Mouse (Mus musculus) mouse trophoblast stem cell (cell line): Measurements from ENCODE around the gene Txk.

Experiments used
- in situ Hi-C, 2 experiments: fragments of 300-500 bp; cut with MseI, MboI; formaldehyde crosslinking; loops; 2 replicates in 1 of 2; 3 replicates in 1 of 2; pipeline ENCODE4 v1.15.1; 2025

Gene Txk

DNA sequence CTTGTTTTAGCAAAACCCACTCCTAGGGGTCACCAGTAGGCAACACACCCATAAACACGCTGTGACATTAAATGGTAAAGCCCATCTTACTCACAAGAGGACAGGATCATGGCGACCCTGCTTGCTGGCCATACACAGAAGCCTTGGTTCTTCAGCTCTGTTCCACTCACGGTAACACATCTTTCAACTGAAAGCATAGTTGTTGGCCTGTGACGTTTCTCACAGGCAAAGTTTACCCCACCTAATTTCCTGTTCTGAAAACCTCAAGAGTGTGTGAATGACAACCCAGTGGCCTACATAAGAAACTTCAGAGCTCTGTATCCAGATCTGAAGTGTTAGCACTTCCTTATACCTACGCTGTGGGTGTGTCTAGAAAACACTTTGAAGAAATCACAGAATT is at the start of gene Txk:
Gene Txk, minus strand, starts transcription at position 193 of the 400 bp plus-strand sequence.
- in situ Hi-C loops: no loop called here

DNA sequence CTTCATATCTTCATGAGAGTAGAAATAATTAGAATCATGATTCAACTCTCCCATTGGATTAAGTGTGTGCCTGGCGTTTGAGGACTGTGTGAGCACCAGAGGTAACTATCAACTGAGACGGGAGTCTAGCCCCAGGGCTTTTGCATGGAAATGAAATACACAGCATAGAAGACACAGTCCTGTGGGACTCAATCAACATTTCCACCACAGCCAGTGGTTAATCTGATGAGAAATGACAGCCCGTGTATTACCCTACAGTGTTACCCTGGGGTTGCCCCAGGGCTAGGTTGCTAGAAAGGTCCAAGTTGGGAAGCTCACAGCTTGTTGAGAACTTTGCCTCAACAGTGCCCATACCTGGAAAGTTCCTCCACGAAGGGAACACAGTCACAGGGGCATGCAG is 46.0 kb upstream of the Txk start:
- in situ Hi-C loops: no loop called here

DNA sequence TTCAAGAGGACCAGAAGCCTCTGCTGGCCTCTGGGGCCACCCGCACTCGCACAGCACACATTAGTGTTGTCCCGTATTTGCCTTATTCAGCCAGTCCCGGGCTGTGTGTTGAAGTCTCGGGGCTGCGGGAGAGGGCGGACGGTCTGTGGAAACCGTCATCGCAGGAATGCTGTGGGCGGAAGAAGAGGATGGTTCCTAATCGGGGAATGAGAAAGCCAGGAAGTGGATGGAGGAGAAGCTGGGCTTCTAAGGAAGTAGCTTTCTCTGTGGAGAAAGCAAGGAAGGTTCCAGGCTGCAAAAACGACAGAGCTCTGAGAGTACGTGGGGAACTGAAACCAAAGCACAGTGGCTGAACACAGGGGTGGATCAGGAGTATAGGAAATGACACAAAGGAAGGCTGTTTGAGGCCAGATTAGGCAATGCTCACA is 43.6 kb upstream of the Txk start:
- in situ Hi-C loops: no loop called here

DNA sequence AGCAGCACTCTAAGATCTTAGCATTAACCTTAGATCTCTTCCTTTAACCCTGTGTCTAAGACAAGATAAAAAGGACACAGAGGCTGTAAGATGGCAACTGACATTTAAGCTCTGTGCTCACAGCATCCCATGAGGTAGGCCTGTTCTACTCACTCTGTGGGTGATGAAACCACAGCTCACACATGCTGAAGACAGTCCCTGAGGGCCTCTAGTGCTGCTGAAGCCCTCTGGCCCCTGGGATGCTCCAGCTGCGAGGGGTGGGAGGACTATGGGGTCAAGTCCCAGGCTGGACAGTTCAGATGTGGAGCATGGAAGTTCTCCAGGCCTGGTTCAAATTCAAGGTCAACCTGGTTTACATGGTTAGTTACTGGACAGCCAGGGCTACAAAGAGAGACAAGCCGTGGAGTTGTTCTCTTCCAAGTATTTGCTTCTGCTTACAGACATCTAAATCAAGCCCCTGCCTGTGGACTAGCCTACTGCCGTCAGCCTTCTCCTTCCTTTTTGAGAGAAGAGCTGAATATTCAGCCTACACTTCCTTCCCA is 40.8 kb upstream of the Txk start:
- in situ Hi-C loops: no loop called here

DNA sequence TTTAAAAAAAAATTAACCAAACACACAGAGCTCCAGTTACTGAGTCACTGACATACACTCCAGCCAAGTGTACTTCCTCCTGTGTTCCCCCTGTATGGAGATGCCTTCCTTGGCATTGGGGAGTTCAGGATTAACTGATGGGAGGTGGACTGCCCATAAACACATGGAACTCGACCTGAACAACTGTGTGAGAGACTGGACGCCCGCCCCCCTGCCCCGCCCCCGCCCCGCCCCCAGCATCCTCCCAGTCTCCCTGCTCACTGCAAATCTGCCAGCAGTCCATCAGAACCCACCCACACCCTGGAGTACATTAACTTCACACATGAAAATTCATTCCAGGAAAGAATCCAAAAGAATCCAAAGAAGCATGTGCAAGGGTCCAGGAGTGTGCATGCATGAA is 39.2 kb upstream of the Txk start:
- in situ Hi-C loops: no loop called here

DNA sequence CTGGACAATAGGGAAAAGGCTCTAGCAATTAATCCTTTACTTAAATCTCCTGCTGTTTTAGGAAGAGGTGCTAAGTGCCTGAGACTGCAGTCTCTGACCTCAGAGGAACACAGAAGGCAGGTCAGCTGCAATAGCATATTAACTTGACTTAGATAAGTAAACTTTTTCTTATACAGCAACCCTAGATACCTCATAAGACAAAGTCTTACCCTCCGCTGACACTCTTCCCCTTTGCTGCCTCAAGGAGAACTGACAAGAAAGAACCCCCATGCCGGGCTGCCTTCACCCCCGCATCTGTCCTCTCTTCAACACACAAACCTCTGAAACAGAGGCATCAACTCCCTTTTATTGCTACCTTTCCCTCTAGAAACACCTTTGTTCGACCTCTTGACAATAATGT is 38.8 kb upstream of the Txk start:
- in situ Hi-C loops: no loop called here

DNA sequence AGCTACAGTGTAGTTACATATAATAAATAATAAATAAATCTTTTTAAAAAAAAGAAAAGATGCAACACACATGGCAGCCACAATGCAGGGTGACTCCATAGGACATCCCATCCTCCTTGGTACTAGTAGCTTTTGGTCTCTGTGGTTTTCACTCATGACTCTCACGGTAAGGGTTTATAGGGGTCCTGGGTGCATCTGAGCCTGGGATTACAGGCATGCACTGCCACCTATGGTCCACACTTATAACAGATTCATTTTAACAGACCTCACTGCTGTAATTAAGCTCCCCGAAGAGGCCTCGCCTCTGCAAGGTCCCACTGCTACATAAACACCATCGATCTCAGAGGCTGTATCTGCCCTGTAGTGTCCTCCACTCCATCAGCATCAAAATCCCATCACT is 32.9 kb upstream of the Txk start:
- in situ Hi-C loops: no loop called here

DNA sequence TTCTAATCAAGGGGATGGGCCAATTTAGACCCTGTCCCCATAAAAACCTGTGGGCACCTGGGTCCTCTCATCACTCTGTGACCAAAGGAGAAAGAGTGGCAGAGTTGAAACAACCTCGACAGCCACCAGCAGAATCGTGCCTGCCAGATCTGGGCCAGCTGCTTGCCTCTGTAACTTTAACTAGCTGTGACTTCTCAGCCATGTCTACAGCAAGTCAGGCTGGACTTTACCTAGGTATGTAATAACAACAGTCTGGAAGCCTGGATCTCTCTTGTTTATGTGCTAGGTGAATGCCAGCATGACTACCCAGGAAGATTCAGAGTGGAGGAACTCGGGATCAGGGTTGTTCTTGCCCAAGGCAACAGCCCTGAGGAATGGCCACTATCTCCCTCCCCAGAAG is 32.1 kb upstream of the Txk start:
- in situ Hi-C loops: no loop called here

DNA sequence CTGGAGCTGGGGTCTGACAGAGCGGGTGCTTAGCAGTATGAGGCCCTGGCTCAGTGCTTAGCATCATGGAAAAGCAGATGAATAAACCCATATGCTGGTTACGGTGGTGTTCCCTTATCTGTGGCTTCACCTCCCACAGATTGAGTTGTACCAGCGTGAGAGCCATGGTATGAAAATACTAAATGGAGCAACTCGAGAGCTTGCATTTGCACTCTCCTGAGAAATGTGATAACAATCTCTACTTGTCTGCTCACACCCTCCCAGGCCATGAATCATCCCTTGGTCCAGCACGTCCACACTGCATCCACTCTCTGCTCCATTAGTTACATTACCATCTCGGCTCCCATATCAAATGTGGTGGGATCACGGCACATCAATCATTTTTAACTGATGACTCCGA is 31.4 kb upstream of the Txk start:
- in situ Hi-C loops: no loop called here

DNA sequence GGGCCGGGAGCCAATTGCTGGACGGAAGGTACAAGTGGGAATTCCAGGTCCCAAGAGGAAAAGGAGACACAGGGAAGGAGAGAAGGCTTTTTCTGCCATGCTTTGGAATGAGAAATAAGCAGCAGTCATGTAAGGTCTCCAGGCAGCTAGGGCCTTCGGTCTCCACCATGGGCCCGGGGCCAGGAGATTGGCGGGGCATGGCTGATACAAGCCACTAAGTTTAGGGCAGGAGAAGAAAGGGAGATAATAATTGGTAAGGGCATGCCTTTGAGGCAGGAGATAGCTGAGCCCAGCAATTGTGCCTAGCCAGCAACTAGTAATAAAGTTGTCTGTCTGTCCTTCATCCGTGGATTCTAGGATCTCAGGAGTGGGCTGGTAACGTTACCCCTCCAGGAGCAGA is 30.5 kb upstream of the Txk start:
- in situ Hi-C loops: no loop called here

DNA sequence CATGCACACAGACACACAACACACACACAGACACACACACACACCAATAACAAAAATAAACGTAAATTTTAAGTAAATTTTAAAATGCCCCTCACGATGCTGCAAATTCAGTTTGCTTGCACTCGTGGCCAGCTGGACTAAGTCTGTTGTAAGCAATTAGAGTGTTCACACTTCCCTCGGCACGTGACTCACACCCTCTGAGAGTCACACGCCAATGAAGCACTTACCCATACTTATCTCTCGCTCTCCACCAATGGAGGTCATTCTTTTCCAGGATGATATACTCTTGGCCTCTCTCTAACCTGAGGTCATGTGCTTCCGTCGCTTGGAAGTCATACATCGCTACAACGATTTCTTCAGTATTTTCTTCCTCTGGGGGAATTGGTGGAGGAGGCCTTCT is 29.2 kb upstream of the Txk start:
- in situ Hi-C loops: no loop called here

DNA sequence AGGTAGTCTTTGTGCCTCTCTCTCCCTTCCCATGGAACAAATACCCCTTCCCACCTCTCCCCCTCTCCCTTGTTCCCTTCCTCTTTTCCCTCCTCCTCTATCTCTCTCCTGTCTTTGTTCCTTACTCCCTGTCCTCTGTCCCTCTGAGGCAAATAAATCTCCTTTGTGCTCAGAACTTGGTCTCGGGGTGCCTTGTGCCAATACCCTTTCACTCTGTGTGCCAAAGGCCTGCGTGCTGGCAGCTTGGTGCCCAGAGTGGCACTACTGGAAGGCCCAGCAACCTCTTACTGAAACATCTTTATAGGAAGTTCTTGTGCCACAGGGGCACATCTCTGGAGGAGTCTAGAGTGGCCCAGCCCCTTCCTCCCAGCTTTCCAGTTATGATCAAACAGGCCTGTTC is 24.0 kb upstream of the Txk start:
- in situ Hi-C loops: no loop called here

DNA sequence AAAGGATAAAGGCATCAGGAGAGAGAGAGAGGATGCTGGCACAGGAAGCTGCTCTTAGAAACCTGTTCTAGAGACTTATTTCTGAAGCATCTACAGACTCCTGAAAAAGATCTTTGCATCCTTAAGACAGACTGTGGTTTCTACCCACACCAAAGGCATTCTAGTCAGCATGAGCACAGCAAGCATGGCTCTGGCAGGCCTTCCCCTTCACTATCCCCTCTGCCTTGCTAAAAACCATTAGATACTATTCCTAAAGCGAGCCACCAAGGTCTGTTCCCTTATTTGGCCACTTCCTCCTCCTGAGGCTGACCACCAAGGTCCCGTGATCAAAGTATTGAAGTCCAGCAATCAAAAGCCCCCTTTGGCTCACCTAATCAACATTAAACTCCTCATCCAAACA is 23.6 kb upstream of the Txk start:
- in situ Hi-C loops: no loop called here

DNA sequence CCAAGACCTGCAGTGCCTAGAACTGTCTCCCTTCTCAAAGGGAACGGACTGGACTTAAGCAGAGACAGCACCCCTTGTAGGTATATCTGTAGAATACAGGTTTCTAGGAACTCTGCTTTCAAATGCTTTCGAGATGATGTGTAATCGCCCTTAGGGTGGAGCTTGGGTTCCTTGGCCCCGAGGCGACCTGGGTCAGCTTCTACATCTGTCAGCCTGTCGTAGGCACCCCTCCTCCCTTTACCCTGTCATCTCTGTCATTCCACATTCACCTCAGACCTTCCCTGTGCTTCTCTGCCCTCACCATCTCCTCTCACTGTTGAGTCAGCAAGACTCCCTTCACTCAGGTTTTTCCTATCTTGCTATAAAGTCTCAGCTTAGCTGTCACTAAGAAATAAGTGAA is 17.3 kb upstream of the Txk start:
- in situ Hi-C loops: no loop called here

DNA sequence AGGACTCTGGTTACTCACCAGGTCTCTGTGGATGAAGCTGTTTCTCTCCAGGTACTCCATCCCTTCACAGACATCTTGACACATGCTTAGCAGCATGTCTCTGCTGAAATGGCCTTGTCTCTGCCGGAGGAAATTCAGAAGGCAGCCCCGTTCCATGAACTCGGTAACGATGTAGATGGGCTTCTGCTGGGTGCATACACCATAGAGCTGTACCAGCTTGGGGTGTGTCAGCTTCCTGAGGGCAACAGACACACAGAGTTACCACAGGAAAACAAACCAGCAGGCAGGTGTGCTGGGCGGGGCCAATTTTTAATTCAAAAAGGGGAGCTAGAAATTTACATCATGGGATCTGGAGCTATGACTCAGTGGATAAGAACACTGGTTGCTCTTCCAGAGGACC is 11.0 kb upstream of the Txk start:
- in situ Hi-C loops: no loop called here

DNA sequence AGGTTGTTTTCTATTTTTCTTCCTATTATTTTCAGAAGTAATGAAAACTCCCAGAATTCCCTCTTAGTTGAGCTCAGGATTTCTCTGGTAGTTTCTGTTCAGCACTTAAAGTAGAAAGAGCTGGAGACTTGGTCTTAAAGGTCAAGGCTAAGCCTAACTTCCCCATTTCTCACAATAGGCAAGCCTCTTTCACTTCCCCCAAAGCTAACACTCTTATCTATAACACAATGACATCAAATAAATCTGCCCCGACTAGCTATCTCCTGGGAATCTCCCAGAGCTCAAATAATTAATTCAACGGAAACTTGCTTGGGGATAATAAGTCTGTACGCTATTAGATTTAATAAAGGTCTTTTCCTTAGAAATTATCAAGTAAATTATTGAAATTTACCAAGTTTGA is 10.4 kb upstream of the Txk start:
- in situ Hi-C loops: no loop called here

DNA sequence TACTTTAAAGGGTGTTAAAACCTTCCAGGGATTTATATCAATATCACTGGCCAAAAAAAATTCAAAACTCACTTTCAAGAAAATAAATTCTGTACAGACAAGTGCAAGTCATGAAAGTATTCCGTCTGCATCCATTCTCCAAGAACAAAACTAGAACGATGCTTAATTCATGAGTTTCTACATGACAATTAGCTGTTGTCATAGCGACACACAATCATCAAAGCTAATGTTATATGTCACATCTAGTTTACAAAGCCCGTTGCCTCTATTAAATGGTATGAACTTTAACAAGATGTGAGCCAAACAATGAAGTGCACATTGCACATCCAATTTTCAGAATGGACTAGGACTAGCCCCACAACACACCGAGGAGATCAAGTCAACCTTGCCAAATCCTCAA is 9.2 kb upstream of the Txk start:
- in situ Hi-C loops: no loop called here

DNA sequence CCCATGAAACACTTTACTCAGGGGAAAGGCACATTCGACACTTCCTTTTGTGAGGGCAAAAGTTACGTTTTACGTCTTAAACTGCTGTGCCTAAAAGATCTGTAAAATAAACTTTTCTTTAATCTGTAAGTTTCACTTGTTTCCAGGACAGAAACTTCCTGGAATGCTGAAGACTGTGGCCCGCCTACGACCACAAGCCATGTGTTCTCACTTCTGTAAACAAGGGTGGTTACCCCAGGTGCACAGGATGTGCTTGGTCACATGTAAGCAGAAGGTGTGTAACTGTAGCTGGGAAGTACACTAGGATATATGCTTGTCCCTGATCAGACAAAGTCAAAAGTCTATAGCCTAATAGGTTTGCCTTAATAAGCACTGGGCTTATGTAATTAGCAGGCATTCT is 8.7 kb upstream of the Txk start:
- in situ Hi-C loops: no loop called here

DNA sequence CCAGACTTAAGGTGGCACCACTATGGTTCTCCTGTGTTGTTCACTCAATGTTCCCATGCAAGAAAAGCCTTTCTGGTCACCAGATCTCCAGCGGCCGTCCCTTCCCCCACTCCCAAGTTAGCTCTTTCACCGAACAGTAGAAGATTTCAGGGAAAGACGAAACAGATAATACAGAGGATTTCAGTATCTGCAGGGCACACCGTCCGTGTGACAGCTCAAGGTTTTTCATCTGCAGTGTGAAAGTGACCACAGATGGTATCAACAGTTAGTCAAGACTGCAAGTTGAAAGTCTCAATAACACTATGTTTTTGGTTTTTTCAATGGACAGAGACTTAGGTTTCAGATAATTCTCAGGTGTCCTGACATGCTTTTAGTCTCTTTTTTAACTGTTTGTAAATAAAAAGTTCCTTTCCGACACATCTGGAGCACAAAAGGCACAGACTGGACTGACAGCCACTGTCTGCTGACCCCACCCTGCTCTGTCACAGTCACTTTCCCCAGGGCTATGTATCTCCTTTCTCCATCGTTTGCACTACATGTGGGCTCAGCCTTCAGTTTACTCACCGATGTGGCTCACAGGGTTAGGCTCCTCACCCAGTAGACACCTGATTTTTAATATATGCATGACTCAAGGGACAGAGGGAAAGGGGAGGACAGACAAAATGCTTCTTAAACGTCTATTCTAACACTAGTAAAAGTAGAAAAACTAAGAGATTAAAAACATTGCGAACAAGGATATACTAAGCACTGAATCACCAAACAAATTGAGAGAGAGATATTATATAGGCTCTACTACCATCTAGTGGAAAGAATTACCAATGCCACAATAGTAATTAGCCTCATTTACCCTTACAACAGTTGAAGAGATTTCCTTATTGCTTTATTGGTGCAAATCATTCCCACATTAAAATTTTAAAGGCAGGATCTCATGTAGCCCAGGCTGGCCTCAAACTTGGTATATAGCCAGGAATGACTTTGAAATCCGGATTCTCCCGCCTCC is 6.6 kb upstream of the Txk start:
- in situ Hi-C loops: no loop called here

DNA sequence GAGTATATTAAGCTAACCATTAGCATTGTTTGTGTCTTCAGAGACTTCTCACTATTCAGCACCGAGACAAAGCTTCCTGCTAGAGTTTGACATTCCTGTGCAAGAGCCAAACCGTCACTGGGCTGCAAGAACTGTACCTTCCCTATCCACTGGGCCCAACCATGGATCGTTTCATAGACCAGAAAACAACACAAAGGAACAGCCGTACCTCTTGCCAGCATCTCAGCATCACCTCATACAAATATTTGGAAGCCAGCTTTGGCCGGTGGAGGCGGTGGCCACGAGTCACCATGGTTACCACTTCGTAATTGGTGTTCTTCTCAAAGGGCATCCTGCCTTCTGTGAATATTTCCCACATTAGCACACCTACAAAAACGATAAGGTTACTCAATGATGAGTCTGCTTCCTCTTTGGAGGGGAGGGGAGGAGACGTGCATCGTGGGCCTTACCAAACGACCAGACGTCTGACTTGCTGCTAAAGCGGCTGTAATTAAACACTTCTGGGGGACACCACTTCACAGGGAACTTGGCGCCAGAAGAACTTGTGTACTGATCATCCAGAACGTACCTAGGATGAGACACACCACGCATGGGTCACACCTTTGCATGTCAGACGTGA is 4.7 kb upstream of the Txk start:
- in situ Hi-C loops: no loop called here

DNA sequence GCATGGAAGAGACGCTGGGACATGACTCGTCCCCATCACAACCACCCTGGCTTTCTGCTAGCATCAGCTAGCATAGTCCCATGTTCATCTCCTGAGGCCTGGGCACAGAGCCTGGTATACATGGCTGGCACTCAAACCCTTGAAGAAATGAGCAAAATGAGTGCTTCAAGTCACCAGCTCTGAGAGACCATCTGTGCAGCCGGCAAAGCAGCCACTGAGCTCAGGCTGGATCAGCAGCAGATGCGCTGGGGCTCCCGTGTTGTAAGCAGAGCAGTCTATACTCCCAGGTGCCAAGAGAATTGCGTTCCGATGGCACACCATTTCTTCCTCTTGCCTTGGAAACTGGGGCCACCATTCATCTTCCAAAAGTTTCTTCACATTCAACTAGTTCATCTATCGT is 3.4 kb upstream of the Txk start:
- in situ Hi-C loops: no loop called here

DNA sequence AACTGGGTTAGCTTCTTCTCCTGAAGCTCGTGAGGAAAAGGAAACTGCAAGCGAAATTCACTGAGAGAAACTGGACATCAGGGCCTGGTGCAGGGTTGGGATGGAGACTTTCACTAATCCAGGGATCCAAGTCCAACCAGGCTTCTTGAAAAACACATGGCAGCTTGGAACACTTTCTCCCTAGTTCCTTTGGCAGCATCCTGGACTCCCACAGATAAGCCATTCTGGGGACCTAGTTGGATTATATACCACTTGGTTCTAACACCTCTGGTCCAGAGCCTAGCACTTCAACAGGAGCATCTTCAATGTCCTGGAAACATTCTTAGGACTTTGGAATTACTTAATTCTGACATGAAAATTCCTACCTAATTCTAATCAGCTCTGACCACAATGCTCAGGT is 2.5 kb upstream of the Txk start:
- in situ Hi-C loops: no loop called here
